Mouse (Mus musculus) fibroblast of lung, adult 2 months (primary cell): ENCODE measurements at regions not wholly inside any gene's neighbourhood (a gene's known extent, or its start where the extent isn't known, plus 50 kb on each side); places are given as distances from the start of the nearest gene placed in this dataset.
A peak's percentile ranks its signal among the peaks of the same experiment; 100 is the strongest.

Experiments used
- DNase-seq: peaks from one replicate; pipeline ENCODE4 v3.0.0-alpha.2; 2011; ENCODE audit warnings: low read depth

- no peak for DNase-seq
These were observed 631.7 kb upstream of the Fam160b2 start for GRCm38 (mm10) chr14:71231223-71231815.

GRCm38 (mm10) chr14:71230484-71231188 is 631.0 kb upstream of the Fam160b2 start:
- no peak for DNase-seq

- no peak for DNase-seq
These were observed 630.3 kb upstream of the Fam160b2 start for GRCm38 (mm10) chr14:71229955-71230354.

GRCm38 (mm10) chr14:71228894-71229446 is 629.3 kb upstream of the Fam160b2 start:
- no peak for DNase-seq

GRCm38 (mm10) chr14:71217041-71217440 is 617.4 kb upstream of the Fam160b2 start:
- DNase-seq, result no peak

GRCm38 (mm10) chr14:71211359-71211978 is 611.8 kb upstream of the Fam160b2 start:
- no peak for DNase-seq

- DNase-seq, result no peak
These were observed 603.8 kb upstream of the Fam160b2 start for GRCm38 (mm10) chr14:71203459-71203858.

- DNase-seq, result no peak
These were observed 601.3 kb upstream of the Fam160b2 start for GRCm38 (mm10) chr14:71200917-71201316.

GRCm38 (mm10) chr14:71199178-71199879 is 599.7 kb upstream of the Fam160b2 start:
- DNase-seq, result no peak

- no peak for DNase-seq
These were observed 594.6 kb upstream of the Fam160b2 start for GRCm38 (mm10) chr14:71194219-71194618.

GRCm38 (mm10) chr14:71192486-71192885 is 592.9 kb upstream of the Fam160b2 start:
- no peak for DNase-seq

GRCm38 (mm10) chr14:71189360-71189759 is 589.7 kb upstream of the Fam160b2 start:
- DNase-seq, result no peak

GRCm38 (mm10) chr14:71177341-71177740 is 577.7 kb upstream of the Fam160b2 start:
- DNase-seq, result peak; percentile 30

- no peak for DNase-seq
These were observed 574.5 kb upstream of the Fam160b2 start for GRCm38 (mm10) chr14:71174175-71174574.

GRCm38 (mm10) chr14:71159556-71159955 is 559.9 kb upstream of the Fam160b2 start:
- DNase-seq, result peak; percentile 46

GRCm38 (mm10) chr14:71142465-71142864 is 542.8 kb upstream of the Fam160b2 start:
- no peak for DNase-seq

- DNase-seq, result no peak
These were observed 530.2 kb upstream of the Fam160b2 start for GRCm38 (mm10) chr14:71129771-71130211.

- DNase-seq, result peak; percentile 76
These were observed 528.9 kb upstream of the Fam160b2 start for GRCm38 (mm10) chr14:71128495-71128894.

GRCm38 (mm10) chr14:71118681-71119080 is 519.0 kb upstream of the Fam160b2 start:
- no peak for DNase-seq

- no peak for DNase-seq
These were observed 516.3 kb upstream of the Fam160b2 start for GRCm38 (mm10) chr14:71115798-71116432.

GRCm38 (mm10) chr14:71115095-71115797 is 515.6 kb upstream of the Fam160b2 start:
- no peak for DNase-seq
